Mouse (Mus musculus) embryonic facial prominence, embryonic 11.5 days (tissue): ENCODE results near the gene Fam186a. TPM values are rescaled to one million over a fixed set of nuclear protein-coding genes. Genes with fewer than 3 reads are reported as not detected.

Experiments
- ATAC-seq: fragments of 200-750 bp; cut with Nextera tagmentation; replicated peaks from 2 replicates; pipeline ENCODE4 v1.8.0; 2017; ENCODE audit warnings: low read depth; ENCODE audit not compliant: insufficient number of reproducible peaks, low FRiP score, low TSS enrichment
- DNase-seq: peaks from one replicate; pipeline ENCODE4 v3.0.0-alpha.2; 2015; ENCODE audit warnings: low spot score
- H3K27ac ChIP-seq: fragments of 300-500 bp; sonication (generic); replicated peaks from 2 replicates; pipeline ENCODE4 v1.5.1; 2014; ENCODE audit warnings: mild to moderate bottlenecking, low read depth, low read length, control low read depth
- H3K27me3 ChIP-seq: fragments of 300-500 bp; sonication (generic); 2 replicates; pipeline ENCODE4 v1.6.1; 2014; ENCODE audit warnings: mild to moderate bottlenecking, low read length, moderate library complexity, mixed read lengths; ENCODE audit not compliant: control insufficient read depth, insufficient read depth
- H3K36me3 ChIP-seq: fragments of 300-500 bp; sonication (generic); replicated peaks from 2 replicates; pipeline ENCODE4 v1.6.1; 2014; ENCODE audit warnings: low read depth, mild to moderate bottlenecking, low read length, moderate library complexity, mixed read lengths; ENCODE audit not compliant: control insufficient read depth, insufficient read depth
- H3K4me1 ChIP-seq: fragments of 300-500 bp; sonication (generic); 2 replicates; pipeline ENCODE4 v1.6.1; 2014; ENCODE audit warnings: low read length, mixed read lengths; ENCODE audit not compliant: control insufficient read depth, insufficient read depth
- H3K4me2 ChIP-seq: fragments of 300-500 bp; sonication (generic); 2 replicates; pipeline ENCODE4 v1.6.1; 2014; ENCODE audit warnings: low read depth, mild to moderate bottlenecking, control low read depth, low read length, moderate library complexity
- H3K4me3 ChIP-seq: fragments of 300-500 bp; sonication (generic); 2 replicates; pipeline ENCODE4 v1.5.1; 2014; ENCODE audit warnings: low read depth, low read length, control low read depth
- H3K9ac ChIP-seq: fragments of 300-500 bp; sonication (generic); replicated peaks from 2 replicates; pipeline ENCODE4 v1.6.1; 2014; ENCODE audit warnings: mild to moderate bottlenecking, control low read depth, low read length
- H3K9me3 ChIP-seq: fragments of 300-500 bp; sonication (generic); replicated peaks from 2 replicates; pipeline ENCODE4 v1.6.1; 2016; ENCODE audit warnings: mild to moderate bottlenecking, low read length, inconsistent platforms, mixed read lengths; ENCODE audit not compliant: control insufficient read depth
- WGBS: fragments of 180-500 bp; shearing (Covaris S2); extraction: QIAGEN DNeasy Blood & Tissue Kit; methylation state at CpG from one replicate; pipeline ENCODE4 v1.1.7; 2014; 5-methylcytosine and 5-hydroxymethylcytosine counted together
- polyA plus RNA-seq: library from polyadenylated mRNA; unstranded; fragments of >200 nt; fragmentation: Nextera tagmentation; extraction: Ambion mirVana; gene quantifications from 2 replicates; pipeline ENCODE4 v1.2.1, GENCODE M21; 2014

Fam186a gene
- polyA plus RNA-seq, 1 experiment from 2014 or later, result not detected

DNA sequence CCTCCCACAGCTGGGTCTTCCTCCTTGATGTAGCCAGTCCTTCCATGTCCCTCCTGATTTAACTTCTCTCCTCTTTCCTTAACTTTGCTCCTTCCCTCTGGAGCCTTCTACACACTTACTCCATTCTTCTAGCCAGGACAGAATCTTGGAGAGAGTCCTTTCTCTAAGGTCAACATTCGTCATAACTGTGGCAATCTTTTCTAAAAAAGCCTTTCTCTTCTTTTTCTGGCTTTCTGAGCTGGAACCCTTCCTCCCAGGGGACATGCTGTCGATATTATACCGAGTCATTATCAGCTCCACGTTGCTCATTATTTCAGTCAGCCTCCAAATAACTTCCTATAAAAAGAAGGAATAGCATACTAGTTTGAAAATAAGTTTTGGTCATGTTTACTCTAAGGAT is 11.5 kb downstream of the Fam186a start:
- H3K27me3 ChIP-seq, result no peaks in the 10 kb centered on the region
- ATAC-seq (no peak), DNase-seq (no peak)
- H3K4me1 ChIP-seq, result no peaks in the 10 kb centered on the region
- no peak overlapping the region for H3K4me2 ChIP-seq
- H3K27ac ChIP-seq, result no peak overlapping the region
- 78% methylated on average over 4 of the region's 4 CpGs for WGBS
- H3K4me3 ChIP-seq, result no peak overlapping the region
- H3K36me3 ChIP-seq, result no peaks in the 10 kb centered on the region
- no peak overlapping the region for H3K9ac ChIP-seq
- no peaks in the 10 kb centered on the region for H3K9me3 ChIP-seq

DNA sequence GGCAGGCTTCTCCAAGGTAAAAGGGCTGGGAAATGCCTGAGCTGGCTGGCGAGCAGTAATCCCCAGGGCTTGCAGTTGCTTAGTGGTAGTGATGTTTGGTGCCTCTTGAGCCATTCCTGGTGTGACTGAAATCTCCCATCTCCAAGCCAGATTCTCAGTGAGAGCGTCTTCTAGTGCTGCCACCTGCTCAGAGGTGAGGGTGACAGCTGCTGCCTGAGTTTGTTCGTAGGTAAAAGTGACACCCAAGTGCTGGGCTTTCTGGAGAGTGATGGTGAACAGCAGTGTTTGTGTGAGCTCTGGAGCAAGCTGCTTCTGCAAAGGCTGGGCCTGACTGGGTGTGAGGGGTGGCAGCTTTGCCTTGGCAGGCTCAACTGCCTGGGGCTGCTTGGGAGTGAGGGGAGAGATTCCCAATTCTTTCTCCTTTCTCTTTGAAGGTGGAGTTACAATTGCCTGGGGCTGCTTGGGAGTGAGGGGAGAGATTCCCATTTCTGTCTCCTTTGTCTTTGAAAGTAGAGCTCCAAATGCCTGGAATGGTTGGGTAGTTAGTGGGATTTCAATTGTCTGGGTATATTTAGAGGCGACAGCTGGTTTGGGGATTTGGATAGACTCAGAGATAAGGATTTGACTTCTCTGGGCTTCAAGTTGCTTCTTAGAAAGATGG is 25.8 kb downstream of the Fam186a start:
- H3K4me1 ChIP-seq, result no peaks in the 10 kb centered on the region
- no peak for DNase-seq
- no peak overlapping the region for H3K27ac ChIP-seq

DNA sequence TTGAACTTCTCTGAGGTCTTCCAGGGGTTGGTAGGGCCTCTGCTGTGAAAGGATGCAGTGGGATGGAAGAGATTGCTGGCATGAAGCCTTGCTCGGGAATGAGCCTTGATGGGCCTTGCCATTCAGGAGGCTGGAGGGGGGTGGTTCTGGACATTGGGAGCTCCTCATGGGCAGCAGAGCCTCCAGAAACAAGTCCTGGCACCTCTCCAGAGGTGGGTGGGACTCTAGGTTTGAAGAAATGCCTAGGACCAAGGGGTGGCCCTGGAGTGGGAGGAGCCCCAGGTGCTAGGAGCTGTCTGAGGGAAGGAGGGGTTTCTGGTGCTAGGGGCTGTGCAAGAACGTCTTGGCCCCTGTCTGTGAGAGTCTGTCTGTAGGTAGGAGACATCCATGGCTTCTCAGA is 26.4 kb downstream of the Fam186a start:
- Histone ChIP-seq H3K27ac (no peak overlapping the region), H3K9ac (no peak overlapping the region), H3K4me1 (no peaks in the 10 kb centered on the region), H3K36me3 (no peaks in the 10 kb centered on the region), H3K4me2 (no peak overlapping the region), H3K9me3 (no peaks in the 10 kb centered on the region), H3K27me3 (no peaks in the 10 kb centered on the region), H3K4me3 (no peak overlapping the region)
- WGBS, result 50% methylated on average over 2 of the region's 2 CpGs
- no peak for ATAC-seq
- no peak for DNase-seq

More for the DNA sequence above, 25.8 kb downstream of the Fam186a start:
- H3K4me3 ChIP-seq, result no peak overlapping the region
- no peaks in the 10 kb centered on the region for H3K9me3 ChIP-seq
- H3K27me3 ChIP-seq, result no peaks in the 10 kb centered on the region
- 60% methylated on average over 4 of the region's 4 CpGs for WGBS
- H3K4me2 ChIP-seq, result no peak overlapping the region
- H3K36me3 ChIP-seq, result no peaks in the 10 kb centered on the region
- H3K9ac ChIP-seq, result no peak overlapping the region
- no peak for ATAC-seq

DNA sequence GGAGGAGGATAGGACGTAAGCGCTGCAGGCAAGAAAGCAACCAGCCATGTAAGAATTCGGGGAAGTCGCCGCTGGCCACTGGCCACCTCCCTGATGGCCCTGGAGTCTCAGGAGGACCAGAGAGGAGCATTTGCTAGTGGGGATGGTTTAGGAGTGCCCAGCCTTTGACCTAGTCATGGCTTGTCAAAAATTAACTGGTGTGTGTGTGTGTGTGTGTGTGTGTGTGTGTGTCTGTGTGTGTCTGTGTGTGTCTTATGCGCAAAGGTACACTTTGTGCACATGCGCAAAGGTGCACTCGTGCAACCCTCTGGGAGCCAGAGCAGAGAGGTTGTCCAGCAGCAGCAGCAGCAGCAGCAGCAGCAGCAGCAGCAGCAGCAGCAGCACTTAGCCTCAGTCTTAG is 29.0 kb downstream of the Fam186a start:
- H3K27ac ChIP-seq, result no peak overlapping the region
- H3K36me3 ChIP-seq, result no peaks in the 10 kb centered on the region
- no peaks in the 10 kb centered on the region for H3K9me3 ChIP-seq
- no peaks in the 10 kb centered on the region for H3K27me3 ChIP-seq
- no peak overlapping the region for H3K4me2 ChIP-seq
- no peak overlapping the region for H3K9ac ChIP-seq
- no peaks in the 10 kb centered on the region for H3K4me1 ChIP-seq
- WGBS, result 85% methylated on average over 8 of the region's 8 CpGs
- H3K4me3 ChIP-seq, result no peak overlapping the region
- DNase-seq, result no peak
- no peak for ATAC-seq

DNA sequence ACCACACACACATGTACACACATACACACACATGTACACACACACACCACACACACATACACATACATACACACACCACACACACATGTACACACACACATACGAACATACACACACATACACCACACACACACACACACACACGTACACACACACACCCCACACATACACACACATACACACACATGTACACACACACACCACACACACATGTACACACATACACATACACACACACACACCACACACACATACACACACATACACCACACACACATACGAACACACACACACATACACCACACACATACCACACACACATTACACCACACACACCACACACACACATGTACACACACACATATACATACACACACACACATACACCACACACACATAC is 30.2 kb downstream of the Fam186a start:
- WGBS, result 94% methylated on average over 3 of the region's 3 CpGs
- Histone ChIP-seq H3K4me3 (no peak overlapping the region), H3K4me1 (no peaks in the 10 kb centered on the region), H3K27me3 (no peaks in the 10 kb centered on the region), H3K4me2 (no peak overlapping the region), H3K36me3 (no peaks in the 10 kb centered on the region), H3K27ac (no peak overlapping the region), H3K9me3 (no peaks in the 10 kb centered on the region), H3K9ac (no peak overlapping the region)
- DNase-seq, result no peak
- ATAC-seq, result no peak

DNA sequence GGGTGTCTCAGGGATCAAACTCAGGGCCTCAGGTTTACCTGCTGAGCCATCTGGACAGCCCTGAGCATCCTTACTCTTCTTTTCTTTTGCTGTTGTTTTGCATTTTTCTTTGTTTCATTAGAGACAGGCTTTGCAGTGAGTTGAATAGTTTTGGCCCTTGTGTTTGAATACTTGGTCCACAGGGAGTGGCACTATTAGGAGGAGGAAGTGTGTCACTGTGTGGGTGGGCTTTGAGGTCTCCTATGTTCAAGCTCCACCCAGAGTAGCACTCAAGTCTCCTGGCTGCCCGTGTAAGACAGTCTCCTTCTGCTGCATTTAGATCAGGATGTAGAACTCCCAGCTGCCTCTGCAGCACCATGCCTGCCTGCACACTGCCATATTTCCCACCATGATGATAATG is 32.4 kb downstream of the Fam186a start:
- Histone ChIP-seq H3K36me3 (no peaks in the 10 kb centered on the region), H3K27me3 (no peaks in the 10 kb centered on the region), H3K4me3 (no peak overlapping the region), H3K9ac (no peak overlapping the region), H3K4me2 (no peak overlapping the region), H3K27ac (no peak overlapping the region), H3K9me3 (no peaks in the 10 kb centered on the region), H3K4me1 (no peaks in the 10 kb centered on the region)
- ATAC-seq, result no peak
- 55% methylated on average over 1 of the region's 1 CpGs for WGBS
- DNase-seq, result no peak

DNA sequence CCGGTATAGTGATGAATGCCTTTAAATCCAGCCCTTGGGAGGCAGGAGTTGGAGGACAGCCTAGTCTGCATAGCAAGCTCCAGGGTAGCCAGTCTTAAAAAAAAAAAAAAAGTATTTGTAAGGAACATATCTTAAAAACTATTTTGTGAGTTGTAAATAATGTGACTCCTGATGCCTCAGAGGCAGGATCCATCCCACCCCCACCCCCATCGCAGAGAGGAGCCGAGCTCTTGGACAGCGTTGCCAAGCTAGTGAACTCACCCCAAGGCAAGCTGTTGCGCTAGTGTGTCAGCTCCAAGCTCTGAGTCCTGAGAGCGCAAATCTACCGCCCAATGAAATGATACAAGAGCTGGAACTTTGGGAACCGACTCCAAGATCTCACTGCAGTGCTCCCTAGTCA is 35.6 kb downstream of the Fam186a start:
- no peak overlapping the region for H3K9ac ChIP-seq
- ATAC-seq (no peak), DNase-seq (no peak)
- no peaks in the 10 kb centered on the region for H3K4me1 ChIP-seq
- no peaks in the 10 kb centered on the region for H3K9me3 ChIP-seq
- H3K4me3 ChIP-seq, result no peak overlapping the region
- no peak overlapping the region for H3K4me2 ChIP-seq
- H3K27ac ChIP-seq, result no peak overlapping the region
- no peaks in the 10 kb centered on the region for H3K27me3 ChIP-seq
- WGBS, result 81% methylated on average over 8 of the region's 8 CpGs
- no peaks in the 10 kb centered on the region for H3K36me3 ChIP-seq

DNA sequence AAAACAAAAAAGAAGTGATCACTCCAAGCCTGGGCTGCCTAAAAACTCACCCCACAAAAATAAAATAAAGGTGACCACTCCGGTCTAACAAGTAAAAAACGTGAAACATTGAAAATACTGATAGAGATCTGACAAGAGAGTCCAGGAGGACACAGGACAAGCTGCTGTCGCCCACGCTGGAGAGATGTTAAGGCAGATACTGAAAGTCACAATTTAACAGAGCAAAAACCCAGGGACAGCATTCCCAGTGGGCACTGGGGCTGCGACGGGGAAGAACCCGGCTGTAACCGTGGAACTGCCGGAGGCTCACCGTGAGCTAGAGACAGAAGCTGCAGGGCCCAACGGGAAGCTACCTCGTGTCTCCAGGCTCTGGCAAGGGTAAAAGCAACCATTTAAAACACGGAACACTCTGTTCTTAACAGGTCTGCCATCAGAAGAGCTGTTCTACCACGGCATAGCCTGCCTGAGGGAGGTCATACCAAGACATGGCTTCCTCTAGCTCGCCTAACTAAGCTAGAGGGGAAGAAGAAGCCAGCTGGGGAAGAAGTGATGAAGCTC is 47.2 kb downstream of the Fam186a start:
- H3K4me2 ChIP-seq, result no peak overlapping the region
- no peaks in the 10 kb centered on the region for H3K9me3 ChIP-seq
- no peaks in the 10 kb centered on the region for H3K36me3 ChIP-seq
- H3K9ac ChIP-seq, result no peak overlapping the region
- no peak overlapping the region for H3K27ac ChIP-seq
- H3K4me1 ChIP-seq, result no peaks in the 10 kb centered on the region
- no peaks in the 10 kb centered on the region for H3K27me3 ChIP-seq
- DNase-seq (no peak), ATAC-seq (no peak)
- no peak overlapping the region for H3K4me3 ChIP-seq
- 85% methylated on average over 15 of the region's 15 CpGs for WGBS
